Mouse (Mus musculus): Measurements from ENCODE around the gene Slc38a11. TPM values are rescaled to one million over a fixed set of nuclear protein-coding genes. Genes with fewer than 3 reads are reported as not detected.

The Slc38a11 gene
- polyA plus RNA-seq, 1 experiment from 2014 or later = 0.80 TPM

GRCm38 (mm10) chr2:65316721-65317120 lies 47.1 kb downstream of the Slc38a11 start:
- Histone ChIP-seq H3K27ac (no peak overlapping the region), H3K4me1 (peaks cover under 1% of the 10 kb centered on the region; the same call in 1 of the 2 replicates), H3K4me3 (no peak overlapping the region), H3K27me3 (no peaks in the 10 kb centered on the region), H3K4me2 (no peak overlapping the region), H3K36me3 (ENCODE audit: poor library complexity, severe bottlenecking) (no peaks in the 10 kb centered on the region), H3K9ac (no peak overlapping the region), H3K9me3 (replicated peaks) (no peaks in the 10 kb centered on the region)
- WGBS = 92% methylated on average over 12 of the region's 12 CpGs
- no peak for ATAC-seq

- H3K9me3 ChIP-seq (replicated peaks) = no peaks in the 10 kb centered on the region
- H3K4me2 ChIP-seq = no peak overlapping the region
- 64% methylated on average over 3 of the region's 3 CpGs for WGBS
- no peaks in the 10 kb centered on the region for H3K27me3 ChIP-seq
- H3K36me3 ChIP-seq (ENCODE audit: poor library complexity, severe bottlenecking) = no peaks in the 10 kb centered on the region
- H3K4me3 ChIP-seq = no peak overlapping the region
- H3K9ac ChIP-seq = no peak overlapping the region
- H3K4me1 ChIP-seq = no peaks in the 10 kb centered on the region
- no peak overlapping the region for H3K27ac ChIP-seq
- no peak for ATAC-seq
Observed at GRCm38 (mm10) chr2:65311250-65311649, 52.6 kb downstream of the Slc38a11 start.

GRCm38 (mm10) chr2:65296541-65296940 lies 67.3 kb downstream of the Slc38a11 start:
- 14% methylated on average over 2 of the region's 2 CpGs for WGBS
- Histone ChIP-seq H3K4me1 (no peaks in the 10 kb centered on the region), H3K36me3 (ENCODE audit: poor library complexity, severe bottlenecking) (no peaks in the 10 kb centered on the region), H3K4me2 (no peak overlapping the region), H3K27ac (no peak overlapping the region), H3K9me3 (replicated peaks) (no peaks in the 10 kb centered on the region), H3K4me3 (no peak overlapping the region), H3K9ac (no peak overlapping the region), H3K27me3 (no peaks in the 10 kb centered on the region)
- ATAC-seq = no peak

GRCm38 (mm10) chr2:65294092-65294491 lies 69.7 kb downstream of the Slc38a11 start:
- no peak overlapping the region for H3K27ac ChIP-seq
- 76% methylated on average over 8 of the region's 8 CpGs for WGBS
- no peaks in the 10 kb centered on the region for H3K36me3 ChIP-seq (ENCODE audit: poor library complexity, severe bottlenecking)
- no peak overlapping the region for H3K4me3 ChIP-seq
- H3K27me3 ChIP-seq = no peaks in the 10 kb centered on the region
- H3K4me2 ChIP-seq = no peak overlapping the region
- H3K9me3 ChIP-seq (replicated peaks) = no peaks in the 10 kb centered on the region
- no peaks in the 10 kb centered on the region for H3K4me1 ChIP-seq
- ATAC-seq = no peak
- no peak overlapping the region for H3K9ac ChIP-seq

GRCm38 (mm10) chr2:65293411-65293810 lies 70.4 kb downstream of the Slc38a11 start:
- Histone ChIP-seq H3K4me2 (no peak overlapping the region), H3K9me3 (replicated peaks) (no peaks in the 10 kb centered on the region), H3K36me3 (ENCODE audit: poor library complexity, severe bottlenecking) (no peaks in the 10 kb centered on the region), H3K4me3 (no peak overlapping the region), H3K4me1 (no peaks in the 10 kb centered on the region), H3K27ac (no peak overlapping the region), H3K9ac (no peak overlapping the region), H3K27me3 (no peaks in the 10 kb centered on the region)
- no peak for ATAC-seq
- WGBS = 95% methylated on average over 8 of the region's 8 CpGs

- H3K27me3 ChIP-seq = no peaks in the 10 kb centered on the region
- WGBS = 88% methylated on average over 4 of the region's 4 CpGs
- ATAC-seq = no peak
- no peak overlapping the region for H3K4me3 ChIP-seq
- H3K4me1 ChIP-seq = 0 out of 2 replicates have a peak, but pooled peaks cover 5% of the 10 kb centered on the region
- no peaks in the 10 kb centered on the region for H3K9me3 ChIP-seq (replicated peaks)
- H3K27ac ChIP-seq = no peak overlapping the region
- H3K4me2 ChIP-seq = no peak overlapping the region
- H3K36me3 ChIP-seq (ENCODE audit: poor library complexity, severe bottlenecking) = no peaks in the 10 kb centered on the region
- H3K9ac ChIP-seq = no peak overlapping the region
Observed at GRCm38 (mm10) chr2:65289721-65290120, 74.1 kb downstream of the Slc38a11 start.

- Histone ChIP-seq H3K9me3 (replicated peaks) (no peaks in the 10 kb centered on the region), H3K36me3 (ENCODE audit: poor library complexity, severe bottlenecking) (no peaks in the 10 kb centered on the region), H3K27me3 (no peaks in the 10 kb centered on the region), H3K27ac (no peak overlapping the region), H3K4me3 (no peak overlapping the region), H3K4me2 (no peak overlapping the region), H3K4me1 (0 out of 2 replicates have a peak, but pooled peaks cover 5% of the 10 kb centered on the region), H3K9ac (no peak overlapping the region)
- no peak for ATAC-seq
- 86% methylated on average over 1 of the region's 1 CpGs for WGBS
Observed at GRCm38 (mm10) chr2:65288696-65289095, 75.1 kb downstream of the Slc38a11 start.

- 37% methylated on average over 3 of the region's 3 CpGs for WGBS
- H3K36me3 ChIP-seq (ENCODE audit: poor library complexity, severe bottlenecking) = no peaks in the 10 kb centered on the region
- ATAC-seq = no peak; the same call in 1 of the 2 replicates
Observed at GRCm38 (mm10) chr2:65285380-65285779, 78.5 kb downstream of the Slc38a11 start.

GRCm38 (mm10) chr2:65282979-65283378 lies 80.9 kb downstream of the Slc38a11 start:
- Histone ChIP-seq H3K4me1 (peaks cover 18% of the 10 kb centered on the region), H3K27me3 (no peaks in the 10 kb centered on the region), H3K4me3 (no peak overlapping the region), H3K4me2 (no peak overlapping the region), H3K9ac (no peak overlapping the region), H3K36me3 (ENCODE audit: poor library complexity, severe bottlenecking) (no peaks in the 10 kb centered on the region), H3K9me3 (replicated peaks) (no peaks in the 10 kb centered on the region), H3K27ac (no peak overlapping the region)
- 86% methylated on average over 6 of the region's 6 CpGs for WGBS
- no peak for ATAC-seq

More at GRCm38 (mm10) chr2:65285380-65285779, 78.5 kb downstream of the Slc38a11 start:
- Histone ChIP-seq H3K4me3 (no peak overlapping the region), H3K4me2 (no peak overlapping the region), H3K9me3 (replicated peaks) (no peaks in the 10 kb centered on the region), H3K27ac (no peak overlapping the region), H3K4me1 (0 out of 2 replicates have a peak, but pooled peaks cover 5% of the 10 kb centered on the region), H3K9ac (no peak overlapping the region), H3K27me3 (no peaks in the 10 kb centered on the region)

- Histone ChIP-seq H3K27me3 (no peaks in the 10 kb centered on the region), H3K9me3 (replicated peaks) (no peaks in the 10 kb centered on the region), H3K27ac (no peak overlapping the region)
Observed at GRCm38 (mm10) chr2:65279029-65279690, 84.7 kb downstream of the Slc38a11 start.

GRCm38 (mm10) chr2:65275443-65276061 lies 88.3 kb downstream of the Slc38a11 start:
- H3K9ac ChIP-seq = no peak overlapping the region
- H3K27ac ChIP-seq = no peak overlapping the region
- H3K4me3 ChIP-seq = no peak overlapping the region
- peaks cover 17% of the 10 kb centered on the region for H3K4me1 ChIP-seq
- no peaks in the 10 kb centered on the region for H3K9me3 ChIP-seq (replicated peaks)
- no peaks in the 10 kb centered on the region for H3K36me3 ChIP-seq (ENCODE audit: poor library complexity, severe bottlenecking)
- peak; percentile 94 for ATAC-seq
- 23% methylated on average over 6 of the region's 6 CpGs for WGBS
- H3K4me2 ChIP-seq = no peak overlapping the region
- H3K27me3 ChIP-seq = no peaks in the 10 kb centered on the region

More at GRCm38 (mm10) chr2:65279029-65279690, 84.7 kb downstream of the Slc38a11 start:
- 22% methylated on average over 4 of the region's 4 CpGs for WGBS
- Histone ChIP-seq H3K36me3 (ENCODE audit: poor library complexity, severe bottlenecking) (no peaks in the 10 kb centered on the region), H3K4me3 (no peak overlapping the region), H3K9ac (no peak overlapping the region), H3K4me1 (peaks cover 17% of the 10 kb centered on the region), H3K4me2 (no peak overlapping the region)
- ATAC-seq = no peak

GRCm38 (mm10) chr2:65273910-65274309 lies 89.9 kb downstream of the Slc38a11 start:
- H3K9ac ChIP-seq = no peak overlapping the region
- no peak for ATAC-seq
- no peaks in the 10 kb centered on the region for H3K36me3 ChIP-seq (ENCODE audit: poor library complexity, severe bottlenecking)
- 47% methylated on average over 2 of the region's 2 CpGs for WGBS
- no peaks in the 10 kb centered on the region for H3K27me3 ChIP-seq
- H3K4me3 ChIP-seq = no peak overlapping the region
- H3K4me1 ChIP-seq = peaks cover 7% of the 10 kb centered on the region
- H3K9me3 ChIP-seq (replicated peaks) = no peaks in the 10 kb centered on the region
- no peak overlapping the region for H3K4me2 ChIP-seq
- H3K27ac ChIP-seq = no peak overlapping the region
